Mouse (Mus musculus) testis, adult 2 months (tissue): ENCODE data around the gene Aipl1. TPM values are rescaled to one million over a fixed set of nuclear protein-coding genes. Genes with fewer than 3 reads are reported as not detected.
A peak's percentile ranks its signal among the peaks of the same experiment; 100 is the strongest.

Source experiments
- H3K27ac ChIP-seq: fragments of 200-500 bp; 2 replicates; pipeline ENCODE4 v1.5.1; 2012; ENCODE audit warnings: low read depth, low read length; ENCODE audit not compliant: control insufficient read depth, insufficient read depth
- H3K27me3 ChIP-seq: fragments of 200-500 bp; 2 replicates; pipeline ENCODE4 v1.6.1; 2012; ENCODE audit warnings: mild to moderate bottlenecking, low read length, moderate library complexity; ENCODE audit not compliant: control insufficient read depth, insufficient read depth
- H3K36me3 ChIP-seq: fragments of 200-500 bp; 2 replicates; pipeline ENCODE4 v1.6.1; 2012; ENCODE audit warnings: mild to moderate bottlenecking, low read length; ENCODE audit not compliant: control insufficient read depth, insufficient read depth
- H3K4me1 ChIP-seq: fragments of 200-500 bp; 2 replicates; pipeline ENCODE4 v1.6.1; 2012; ENCODE audit warnings: low read length; ENCODE audit not compliant: control insufficient read depth, insufficient read depth
- H3K4me3 ChIP-seq: fragments of 200-500 bp; 2 replicates; pipeline ENCODE4 v1.5.1; 2012; ENCODE audit warnings: low read depth, mild to moderate bottlenecking, low read length, moderate library complexity, mixed read lengths; ENCODE audit not compliant: control insufficient read depth
- CTCF ChIP-seq: fragments of 200-500 bp; IDR thresholded peaks from 2 replicates; pipeline ENCODE4 v1.5.1; 2012; ENCODE audit warnings: low read depth, mild to moderate bottlenecking, inconsistent platforms, low read length, moderate library complexity; ENCODE audit not compliant: control insufficient read depth, insufficient read depth, insufficient replicate concordance
- POLR2A ChIP-seq: fragments of 200-500 bp; IDR thresholded peaks from 2 replicates; pipeline ENCODE4 v1.6.1; 2012; ENCODE audit warnings: low read depth, mild to moderate bottlenecking, inconsistent platforms, low read length, moderate library complexity; ENCODE audit not compliant: control insufficient read depth
- polyA plus RNA-seq: library from polyadenylated mRNA; depleted of rRNA; stranded (reverse); fragments of >200 nt; gene quantifications from 2 replicates; pipeline ENCODE4 v1.2.3, GENCODE M21; 2012

Aipl1 gene
- polyA plus RNA-seq, 1 experiment: 0.62 TPM

DNA sequence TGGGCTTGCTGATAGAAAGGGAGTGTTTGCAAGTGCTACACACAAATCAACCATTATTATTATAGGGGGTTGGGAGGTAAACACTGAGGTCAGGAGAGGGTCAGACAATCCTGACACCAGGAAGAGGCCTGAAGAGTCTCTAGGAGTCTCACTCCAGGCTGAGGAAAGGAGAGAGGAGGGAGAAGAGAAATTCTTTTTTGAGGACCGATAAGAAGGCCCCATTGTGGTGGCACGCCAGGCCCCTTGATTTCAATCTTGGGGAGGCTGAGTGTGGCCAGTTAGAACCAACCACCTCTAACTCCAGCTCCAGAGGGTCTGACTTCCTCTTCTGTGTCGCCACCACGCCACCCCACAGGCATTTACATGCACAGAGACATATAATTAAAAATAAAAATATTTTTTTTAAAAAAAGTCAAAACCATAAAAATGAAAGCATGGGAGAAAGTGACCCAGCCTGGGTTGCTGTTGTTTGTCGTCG, 4.0 kb upstream of the Aipl1 start:
- Histone ChIP-seq H3K27ac (no peak overlapping the region), H3K4me3 (no peak overlapping the region; the same call in 1 of the 2 replicates), H3K27me3 (no peaks in the 10 kb centered on the region), H3K36me3 (no peaks in the 10 kb centered on the region), H3K4me1 (peaks cover 13% of the 10 kb centered on the region)
- TF ChIP-seq POLR2A (no peak), CTCF (no peak)

DNA sequence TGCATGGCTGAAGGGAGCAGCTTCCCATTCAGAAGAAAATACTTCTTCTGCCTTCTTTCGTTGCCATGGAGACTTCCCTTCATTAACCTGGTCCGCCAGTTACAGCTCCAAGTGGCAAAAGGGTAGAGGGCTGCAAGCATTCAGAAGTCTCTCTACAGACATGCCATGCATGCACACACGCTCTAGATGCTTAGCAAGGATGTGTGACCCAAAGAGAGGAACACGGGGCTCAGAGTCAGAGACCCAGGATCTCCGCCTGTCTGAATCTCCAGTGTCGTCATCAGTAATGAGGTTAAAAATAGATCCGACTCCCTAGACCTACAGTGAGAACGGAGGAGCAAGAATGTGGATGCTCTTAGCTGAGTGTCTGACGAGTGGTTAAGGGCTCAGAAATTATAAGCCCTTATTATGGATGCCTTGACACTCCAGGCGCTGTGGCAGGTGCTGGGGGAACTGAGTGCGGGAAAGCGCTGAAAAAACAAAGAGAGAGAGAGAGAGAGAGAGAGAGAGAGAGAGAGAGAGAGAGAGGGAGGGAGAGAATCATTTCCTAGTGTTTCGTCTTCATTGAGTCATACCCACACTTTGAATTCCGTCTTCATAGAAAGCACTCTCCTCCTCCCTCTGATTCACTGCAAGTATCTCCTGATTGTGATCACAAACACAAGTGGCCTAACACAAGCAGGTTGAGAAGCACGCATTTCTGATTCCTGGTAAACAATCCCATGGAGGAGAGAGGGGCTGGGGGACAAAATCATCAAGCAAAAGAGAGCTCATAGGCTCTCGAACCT, 2.5 kb upstream of the Aipl1 start:
- Histone ChIP-seq H3K27ac (no peak overlapping the region), H3K4me1 (peaks cover 13% of the 10 kb centered on the region), H3K4me3 (no peak overlapping the region), H3K36me3 (no peaks in the 10 kb centered on the region), H3K27me3 (no peaks in the 10 kb centered on the region)
- no peak for TF ChIP-seq POLR2A
- TF ChIP-seq CTCF: no peak

DNA sequence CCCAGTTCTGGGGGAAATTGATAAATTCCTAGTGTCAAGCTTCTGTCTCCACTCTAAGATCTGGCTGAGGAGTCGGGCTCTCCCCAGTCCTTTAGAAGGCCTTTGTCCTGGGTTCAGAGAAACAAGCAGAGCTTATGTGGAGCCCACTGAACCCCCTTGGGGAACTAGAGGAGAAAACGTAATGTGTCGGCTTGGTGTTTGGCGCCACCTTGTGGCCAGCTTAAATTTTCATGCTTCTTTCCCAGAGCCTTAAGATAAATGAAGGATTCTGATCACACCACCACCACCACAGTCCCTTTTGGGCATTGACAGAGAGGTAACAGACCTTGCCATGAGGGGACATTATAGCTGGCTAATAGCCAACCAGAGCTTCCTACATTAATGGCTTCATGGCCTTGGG, 687 bp upstream of the Aipl1 start:
- H3K4me1 ChIP-seq: peaks cover 10% of the 10 kb centered on the region
- H3K27ac ChIP-seq: no peak overlapping the region
- TF ChIP-seq POLR2A (no peak), CTCF (peak; percentile 65; the same call in 1 of the 2 replicates)
- H3K4me3 ChIP-seq: no peak overlapping the region
- no peaks in the 10 kb centered on the region for H3K36me3 ChIP-seq
- H3K27me3 ChIP-seq: no peaks in the 10 kb centered on the region

DNA sequence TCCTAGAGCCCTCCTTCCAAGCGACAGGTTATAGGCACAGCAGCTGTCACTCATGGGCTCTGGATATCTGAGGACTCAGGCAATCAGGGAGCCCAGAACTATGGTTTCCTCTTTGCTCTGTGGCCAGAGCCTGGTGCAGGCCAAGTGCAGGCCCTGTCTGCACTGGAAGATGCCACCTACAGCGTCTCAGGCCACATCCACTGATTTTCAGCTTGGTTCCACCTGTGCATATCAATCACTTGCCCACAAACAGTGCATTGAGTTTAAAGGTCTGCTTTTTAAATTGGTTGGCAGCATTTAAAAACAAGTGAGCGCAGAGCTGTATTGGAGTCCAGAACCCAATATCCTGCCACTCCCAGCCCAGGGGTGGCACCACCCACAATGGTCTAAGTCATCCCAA, 4.7 kb downstream of the Aipl1 start:
- Histone ChIP-seq H3K27me3 (no peaks in the 10 kb centered on the region), H3K4me1 (peaks cover 4% of the 10 kb centered on the region; the same call in 1 of the 2 replicates), H3K27ac (no peak overlapping the region), H3K36me3 (no peaks in the 10 kb centered on the region), H3K4me3 (no peak overlapping the region)
- no peak for TF ChIP-seq CTCF
- no peak for TF ChIP-seq POLR2A

DNA sequence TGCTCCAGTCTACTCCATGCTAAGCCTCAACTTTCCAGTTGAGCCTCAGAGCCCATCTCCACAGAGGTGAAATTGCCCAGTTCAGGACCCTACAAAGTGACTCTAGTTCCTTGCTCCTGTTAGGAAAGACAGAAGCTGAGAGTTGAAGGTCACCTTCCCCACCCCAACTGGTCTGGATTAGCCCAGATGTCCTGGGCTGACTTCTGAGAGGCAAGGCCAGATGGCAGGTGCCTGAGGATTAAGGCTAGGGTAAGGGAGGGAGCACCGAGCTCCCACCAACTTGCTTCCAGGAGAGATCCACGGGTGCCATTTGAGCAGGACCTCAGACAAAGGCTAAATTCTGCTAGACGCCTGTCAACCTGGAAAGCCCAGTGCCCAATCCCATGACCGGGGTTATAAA, 5.2 kb downstream of the Aipl1 start:
- H3K27ac ChIP-seq: no peak overlapping the region
- no peaks in the 10 kb centered on the region for H3K27me3 ChIP-seq
- peaks cover 4% of the 10 kb centered on the region; the same call in 1 of the 2 replicates for H3K4me1 ChIP-seq
- TF ChIP-seq CTCF: no peak
- no peak for TF ChIP-seq POLR2A
- H3K36me3 ChIP-seq: no peaks in the 10 kb centered on the region
- H3K4me3 ChIP-seq: no peak overlapping the region

DNA sequence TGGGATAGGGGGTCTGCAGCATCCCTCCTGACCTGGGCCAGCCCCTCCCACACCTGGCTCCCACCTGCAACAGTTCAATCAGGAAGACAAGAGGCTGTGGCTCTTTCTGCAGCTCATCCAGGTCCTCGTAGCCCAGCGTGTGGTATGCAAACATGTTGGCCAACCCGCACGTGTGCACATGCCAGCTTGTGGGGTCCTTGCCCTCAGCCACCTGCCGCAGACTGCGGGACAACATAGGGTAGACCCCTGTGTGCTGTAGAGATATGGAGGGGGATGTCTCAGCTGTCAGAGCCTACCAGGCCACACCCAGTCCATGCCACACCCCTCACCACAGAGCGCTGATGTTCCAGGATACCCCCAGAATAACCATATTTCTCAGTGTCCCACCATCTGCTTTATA, 6.0 kb downstream of the Aipl1 start:
- Histone ChIP-seq H3K36me3 (no peaks in the 10 kb centered on the region), H3K4me1 (peaks cover 4% of the 10 kb centered on the region; the same call in 1 of the 2 replicates), H3K4me3 (no peak overlapping the region), H3K27ac (no peak overlapping the region), H3K27me3 (no peaks in the 10 kb centered on the region)
- TF ChIP-seq POLR2A (no peak), CTCF (no peak)

DNA sequence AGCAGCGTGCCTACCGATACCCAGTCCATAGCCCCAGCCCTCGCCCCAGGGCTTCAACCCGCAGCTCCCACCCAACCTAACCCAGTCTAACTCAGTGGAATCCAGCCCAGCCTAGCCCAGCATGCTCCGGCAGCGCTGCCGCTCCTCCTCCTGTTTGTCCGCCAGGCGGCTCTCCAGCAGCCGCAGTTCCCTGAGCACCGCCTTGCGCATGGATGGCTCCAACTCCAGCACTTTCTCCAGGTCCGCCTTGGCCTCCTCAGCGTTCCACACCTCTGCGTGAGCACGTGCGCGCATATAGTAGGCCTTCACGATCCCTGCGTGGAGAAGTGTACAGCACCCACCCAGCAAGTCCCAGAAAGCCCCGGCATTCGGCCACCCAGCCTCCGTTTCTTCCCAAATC, 8.2 kb downstream of the Aipl1 start:
- TF ChIP-seq CTCF: peak; percentile 49; the same call in 1 of the 2 replicates
- TF ChIP-seq POLR2A: no peak
- no peak overlapping the region for H3K27ac ChIP-seq
- peaks cover 4% of the 10 kb centered on the region; the same call in 1 of the 2 replicates for H3K4me1 ChIP-seq
- no peaks in the 10 kb centered on the region for H3K36me3 ChIP-seq
- H3K4me3 ChIP-seq: no peak overlapping the region
- no peaks in the 10 kb centered on the region for H3K27me3 ChIP-seq

DNA sequence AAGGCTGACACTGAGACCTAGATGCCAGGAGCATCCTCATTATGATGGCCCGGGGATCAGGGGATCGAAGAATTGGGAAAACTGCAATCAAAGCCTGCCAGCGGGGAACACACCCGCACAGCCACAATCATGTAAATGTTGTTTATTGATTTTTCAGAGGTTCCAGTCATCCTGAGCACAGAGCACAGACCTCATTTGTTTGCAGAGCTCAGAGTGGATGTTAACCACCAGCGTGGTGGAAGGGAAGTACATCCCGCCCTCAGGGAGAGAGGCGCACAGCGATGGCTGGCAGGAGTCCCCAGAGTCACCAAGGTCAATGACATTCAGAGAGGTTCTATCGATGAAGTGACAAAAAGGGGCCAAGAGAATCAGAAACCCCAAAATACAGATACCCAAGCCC, 9.5 kb downstream of the Aipl1 start:
- TF ChIP-seq CTCF (no peak), POLR2A (no peak)
- Histone ChIP-seq H3K36me3 (no peaks in the 10 kb centered on the region), H3K27me3 (no peaks in the 10 kb centered on the region), H3K4me1 (peaks cover 4% of the 10 kb centered on the region; the same call in 1 of the 2 replicates), H3K27ac (no peak overlapping the region), H3K4me3 (no peak overlapping the region)
